Mouse (Mus musculus): Measurements from ENCODE around the gene Rpl29. TPM values are rescaled to one million over a fixed set of nuclear protein-coding genes. Genes with fewer than 3 reads are reported as not detected.

The Rpl29 gene
- polyA plus RNA-seq, 1 experiment = 475 TPM

GRCm38 (mm10) chr9:106444836-106445235 is 15.6 kb downstream of the Rpl29 start:
- no peak overlapping the region for H3K4me3 ChIP-seq (replicated peaks; ENCODE audit: insufficient read depth, low read depth, low read length)
- no peaks in the 10 kb centered on the region for H3K27me3 ChIP-seq (ENCODE audit: control insufficient read depth, insufficient read depth, low read length)
- H3K27ac ChIP-seq (ENCODE audit: insufficient read depth, low read length) = no peak overlapping the region
- no peak for DNase-seq
- 73% methylated on average over 4 of the region's 4 CpGs for WGBS
- peaks cover 7% of the 10 kb centered on the region for H3K4me1 ChIP-seq (ENCODE audit: control insufficient read depth, insufficient read depth, low read length)
- no peak for TF ChIP-seq POLR2A (IDR thresholded peaks at IDR 0.05; ENCODE audit: borderline replicate concordance, insufficient read depth, low read length)
- no peak for TF ChIP-seq CTCF (IDR thresholded peaks at IDR 0.05; ENCODE audit: borderline replicate concordance, insufficient read depth, low read depth, low read length)

DNA sequence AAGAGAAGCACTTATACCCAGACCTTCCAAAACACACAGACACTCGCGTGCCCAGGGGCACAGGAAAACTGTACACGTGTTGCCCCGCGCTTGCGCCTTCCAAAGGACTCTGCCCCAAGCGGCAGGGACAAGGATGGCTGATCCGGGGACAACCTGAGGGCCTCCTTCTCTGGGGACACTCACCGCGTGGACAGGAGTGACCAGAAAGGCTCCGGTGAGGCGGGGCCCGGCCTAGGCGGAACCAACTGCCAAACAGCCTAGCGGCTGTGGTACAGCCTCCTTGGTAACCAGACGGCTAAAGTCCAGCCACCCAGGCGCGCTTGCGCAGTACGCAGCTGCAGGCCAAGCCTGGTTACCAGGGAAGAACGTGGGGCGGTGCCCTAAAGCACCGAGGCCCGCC is 18.1 kb downstream of the Rpl29 start, which contains the start of the genes Abhd14b and Abhd14a:
Gene Abhd14b, plus strand, starts transcription at position 112 of the 400 bp plus-strand sequence.
Gene Abhd14a, minus strand, starts transcription at position 331 of the 400 bp plus-strand sequence.
- Histone ChIP-seq H3K4me3 (replicated peaks; ENCODE audit: insufficient read depth, low read depth, low read length) (peak within 1 kb of the TSS; percentile 65), H3K27me3 (ENCODE audit: control insufficient read depth, insufficient read depth, low read length) (no peaks in the 10 kb centered on the region), H3K4me1 (ENCODE audit: control insufficient read depth, insufficient read depth, low read length) (peaks cover 25% of the 10 kb centered on the region), H3K27ac (ENCODE audit: insufficient read depth, low read length) (peak within 1 kb of the TSS; percentile 63)
- TF ChIP-seq POLR2A (IDR thresholded peaks at IDR 0.05; ENCODE audit: borderline replicate concordance, insufficient read depth, low read length) (peak; percentile 47; the same call in 1 of the 2 replicates), CTCF (IDR thresholded peaks at IDR 0.05; ENCODE audit: borderline replicate concordance, insufficient read depth, low read depth, low read length) (peak; percentile 59)
- peak; percentile 96 to 97 for DNase-seq
- WGBS = under 1% methylated on average over 24 of the region's 24 CpGs

DNA sequence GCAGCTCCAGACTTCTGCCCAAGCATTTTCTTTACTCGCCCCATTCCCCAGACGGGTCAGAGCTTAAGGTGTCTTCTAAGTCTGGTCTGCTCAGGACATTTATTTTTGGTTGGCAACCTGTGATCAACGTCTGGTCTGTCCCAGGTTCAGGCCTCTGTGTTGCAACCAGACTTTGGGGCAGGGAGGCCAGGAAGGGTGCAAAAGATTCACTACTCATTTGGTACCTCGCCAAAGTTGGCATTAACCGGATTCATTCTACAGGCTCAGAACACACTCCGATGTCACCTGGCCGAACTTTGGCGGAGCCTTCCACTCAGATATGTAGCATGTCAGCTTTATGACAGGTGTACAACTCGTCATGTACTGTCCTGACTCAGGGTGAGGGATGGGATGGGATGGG is 18.7 kb downstream of the Rpl29 start:
- H3K4me3 ChIP-seq (replicated peaks; ENCODE audit: insufficient read depth, low read depth, low read length) = peak overlapping the region; percentile 65
- no peak for TF ChIP-seq CTCF (IDR thresholded peaks at IDR 0.05; ENCODE audit: borderline replicate concordance, insufficient read depth, low read depth, low read length)
- TF ChIP-seq POLR2A (IDR thresholded peaks at IDR 0.05; ENCODE audit: borderline replicate concordance, insufficient read depth, low read length) = no peak

GRCm38 (mm10) chr9:106448498-106449031 is 19.3 kb downstream of the Rpl29 start:
- Histone ChIP-seq H3K4me1 (ENCODE audit: control insufficient read depth, insufficient read depth, low read length) (peaks cover 29% of the 10 kb centered on the region), H3K4me3 (replicated peaks; ENCODE audit: insufficient read depth, low read depth, low read length) (peak overlapping the region; percentile 65), H3K27ac (ENCODE audit: insufficient read depth, low read length) (peak overlapping the region; percentile 63), H3K27me3 (ENCODE audit: control insufficient read depth, insufficient read depth, low read length) (no peaks in the 10 kb centered on the region)
- peak; percentile 86 to 89 for DNase-seq
- under 1% methylated on average over 23 of the region's 23 CpGs for WGBS
- TF ChIP-seq CTCF (IDR thresholded peaks at IDR 0.05; ENCODE audit: borderline replicate concordance, insufficient read depth, low read depth, low read length) (peak; percentile 81), POLR2A (IDR thresholded peaks at IDR 0.05; ENCODE audit: borderline replicate concordance, insufficient read depth, low read length) (peak; percentile 86; the same call in 1 of the 2 replicates)

More for the DNA sequence above, 18.7 kb downstream of the Rpl29 start:
- no peaks in the 10 kb centered on the region for H3K27me3 ChIP-seq (ENCODE audit: control insufficient read depth, insufficient read depth, low read length)
- peak overlapping the region; percentile 49 for H3K27ac ChIP-seq (ENCODE audit: insufficient read depth, low read length)
- WGBS = 21% methylated on average over 9 of the region's 9 CpGs
- peak in 1 of 2 experiments; percentile 66 for DNase-seq
- peaks cover 29% of the 10 kb centered on the region for H3K4me1 ChIP-seq (ENCODE audit: control insufficient read depth, insufficient read depth, low read length)

DNA sequence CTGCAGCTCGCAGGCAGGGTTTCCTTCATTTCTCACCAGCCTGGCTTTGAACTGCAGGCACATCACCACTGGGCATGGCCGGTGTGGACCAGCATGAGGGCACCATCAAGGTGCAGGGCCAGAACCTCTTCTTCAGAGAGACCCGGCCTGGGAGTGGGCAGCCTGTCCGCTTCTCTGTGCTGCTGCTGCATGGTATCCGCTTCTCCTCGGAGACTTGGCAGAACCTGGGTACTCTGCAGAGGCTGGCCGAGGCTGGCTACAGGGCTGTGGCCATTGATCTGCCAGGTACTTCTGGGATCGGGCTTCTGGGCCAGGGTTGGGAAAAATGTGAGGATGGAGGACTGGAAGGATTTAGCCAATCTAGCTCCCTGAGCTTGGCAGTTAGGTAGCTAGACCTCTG is 20.7 kb downstream of the Rpl29 start:
- peak overlapping the region; percentile 46; the same call in 1 of the 2 replicates for H3K27ac ChIP-seq (ENCODE audit: insufficient read depth, low read length)
- no peaks in the 10 kb centered on the region for H3K27me3 ChIP-seq (ENCODE audit: control insufficient read depth, insufficient read depth, low read length)
- no peak overlapping the region for H3K4me3 ChIP-seq (replicated peaks; ENCODE audit: insufficient read depth, low read depth, low read length)
- H3K4me1 ChIP-seq (ENCODE audit: control insufficient read depth, insufficient read depth, low read length) = peaks cover 32% of the 10 kb centered on the region
- TF ChIP-seq CTCF (IDR thresholded peaks at IDR 0.05; ENCODE audit: borderline replicate concordance, insufficient read depth, low read depth, low read length) (no peak), POLR2A (IDR thresholded peaks at IDR 0.05; ENCODE audit: borderline replicate concordance, insufficient read depth, low read length) (no peak)
- 41% methylated on average over 8 of the region's 8 CpGs for WGBS
- DNase-seq = peak; percentile 52 to 55

DNA sequence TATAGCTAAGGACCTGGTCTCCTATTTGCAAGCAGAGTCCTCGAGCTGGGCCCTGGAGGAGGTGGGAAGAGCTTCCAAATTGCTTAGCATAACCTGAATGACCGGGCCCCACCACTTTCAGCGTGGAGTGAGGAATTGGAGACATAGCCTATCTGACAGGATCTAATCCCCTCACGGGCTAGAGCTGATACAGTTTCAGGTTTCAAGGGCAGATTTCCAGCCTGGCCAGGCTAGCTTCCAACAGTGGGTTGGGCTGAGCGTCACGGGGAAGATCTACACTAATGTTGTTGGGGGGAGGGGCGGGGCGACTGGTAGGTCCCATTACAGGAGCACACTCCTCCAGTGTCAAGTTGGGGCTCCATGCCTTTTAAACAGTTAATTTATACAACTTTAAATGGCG is 21.4 kb downstream of the Rpl29 start:
- WGBS = 19% methylated on average over 9 of the region's 9 CpGs
- DNase-seq = peak; percentile 72 to 73
- TF ChIP-seq CTCF (IDR thresholded peaks at IDR 0.05; ENCODE audit: borderline replicate concordance, insufficient read depth, low read depth, low read length) (no peak), POLR2A (IDR thresholded peaks at IDR 0.05; ENCODE audit: borderline replicate concordance, insufficient read depth, low read length) (no peak)
- Histone ChIP-seq H3K27ac (ENCODE audit: insufficient read depth, low read length) (peak overlapping the region; percentile 46; the same call in 1 of the 2 replicates), H3K4me1 (ENCODE audit: control insufficient read depth, insufficient read depth, low read length) (peaks cover 36% of the 10 kb centered on the region), H3K27me3 (ENCODE audit: control insufficient read depth, insufficient read depth, low read length) (no peaks in the 10 kb centered on the region), H3K4me3 (replicated peaks; ENCODE audit: insufficient read depth, low read depth, low read length) (no peak overlapping the region)

DNA sequence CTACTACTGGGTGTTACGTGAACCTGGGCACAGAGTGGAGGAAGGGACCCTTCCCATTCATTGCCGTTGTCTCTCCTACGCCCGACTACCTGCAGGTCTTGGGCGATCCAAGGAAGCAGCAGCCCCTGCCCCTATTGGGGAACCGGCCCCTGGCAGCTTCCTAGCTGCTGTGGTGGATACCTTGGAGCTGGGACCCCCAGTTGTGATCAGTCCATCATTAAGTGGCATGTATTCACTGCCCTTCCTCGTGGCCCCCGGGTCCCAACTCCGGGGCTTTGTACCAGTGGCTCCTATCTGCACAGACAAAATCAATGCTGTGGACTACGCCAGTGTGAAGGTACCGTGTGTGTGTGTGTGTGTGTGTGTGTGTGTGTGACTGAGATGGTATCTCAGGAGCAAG is 22.0 kb downstream of the Rpl29 start:
- peak; percentile 24 to 30 for DNase-seq
- no peak overlapping the region for H3K27ac ChIP-seq (ENCODE audit: insufficient read depth, low read length)
- H3K4me1 ChIP-seq (ENCODE audit: control insufficient read depth, insufficient read depth, low read length) = peaks cover 41% of the 10 kb centered on the region
- no peaks in the 10 kb centered on the region for H3K27me3 ChIP-seq (ENCODE audit: control insufficient read depth, insufficient read depth, low read length)
- TF ChIP-seq POLR2A (IDR thresholded peaks at IDR 0.05; ENCODE audit: borderline replicate concordance, insufficient read depth, low read length) = no peak
- WGBS = 72% methylated on average over 11 of the region's 11 CpGs
- H3K4me3 ChIP-seq (replicated peaks; ENCODE audit: insufficient read depth, low read depth, low read length) = no peak overlapping the region

DNA sequence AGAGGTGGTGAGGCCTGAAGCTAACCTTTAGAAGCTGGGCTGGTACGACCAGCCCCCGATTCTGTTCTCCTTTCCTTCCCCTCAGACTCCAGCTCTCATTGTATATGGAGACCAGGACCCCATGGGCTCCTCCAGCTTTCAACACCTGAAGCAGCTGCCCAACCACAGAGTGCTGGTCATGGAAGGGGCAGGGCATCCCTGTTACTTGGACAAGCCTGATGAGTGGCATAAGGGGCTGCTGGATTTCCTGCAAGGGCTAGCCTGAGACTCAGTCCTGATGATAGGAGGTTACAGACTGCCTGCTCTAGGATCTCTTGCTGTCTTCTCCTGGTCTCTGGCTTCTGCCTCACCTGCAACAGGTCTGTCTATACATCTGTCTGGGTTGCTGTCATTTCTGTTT is 22.6 kb downstream of the Rpl29 start:
- no peak overlapping the region for H3K4me3 ChIP-seq (replicated peaks; ENCODE audit: insufficient read depth, low read depth, low read length)
- WGBS = 58% methylated on average over 2 of the region's 2 CpGs
- no peak for TF ChIP-seq CTCF (IDR thresholded peaks at IDR 0.05; ENCODE audit: borderline replicate concordance, insufficient read depth, low read depth, low read length)
- TF ChIP-seq POLR2A (IDR thresholded peaks at IDR 0.05; ENCODE audit: borderline replicate concordance, insufficient read depth, low read length) = no peak
- H3K27ac ChIP-seq (ENCODE audit: insufficient read depth, low read length) = no peak overlapping the region
- DNase-seq = no peak
- H3K27me3 ChIP-seq (ENCODE audit: control insufficient read depth, insufficient read depth, low read length) = no peaks in the 10 kb centered on the region
- H3K4me1 ChIP-seq (ENCODE audit: control insufficient read depth, insufficient read depth, low read length) = peaks cover 47% of the 10 kb centered on the region
